Mouse (Mus musculus): ENCODE results near the gene Hck.

Hck gene

DNA sequence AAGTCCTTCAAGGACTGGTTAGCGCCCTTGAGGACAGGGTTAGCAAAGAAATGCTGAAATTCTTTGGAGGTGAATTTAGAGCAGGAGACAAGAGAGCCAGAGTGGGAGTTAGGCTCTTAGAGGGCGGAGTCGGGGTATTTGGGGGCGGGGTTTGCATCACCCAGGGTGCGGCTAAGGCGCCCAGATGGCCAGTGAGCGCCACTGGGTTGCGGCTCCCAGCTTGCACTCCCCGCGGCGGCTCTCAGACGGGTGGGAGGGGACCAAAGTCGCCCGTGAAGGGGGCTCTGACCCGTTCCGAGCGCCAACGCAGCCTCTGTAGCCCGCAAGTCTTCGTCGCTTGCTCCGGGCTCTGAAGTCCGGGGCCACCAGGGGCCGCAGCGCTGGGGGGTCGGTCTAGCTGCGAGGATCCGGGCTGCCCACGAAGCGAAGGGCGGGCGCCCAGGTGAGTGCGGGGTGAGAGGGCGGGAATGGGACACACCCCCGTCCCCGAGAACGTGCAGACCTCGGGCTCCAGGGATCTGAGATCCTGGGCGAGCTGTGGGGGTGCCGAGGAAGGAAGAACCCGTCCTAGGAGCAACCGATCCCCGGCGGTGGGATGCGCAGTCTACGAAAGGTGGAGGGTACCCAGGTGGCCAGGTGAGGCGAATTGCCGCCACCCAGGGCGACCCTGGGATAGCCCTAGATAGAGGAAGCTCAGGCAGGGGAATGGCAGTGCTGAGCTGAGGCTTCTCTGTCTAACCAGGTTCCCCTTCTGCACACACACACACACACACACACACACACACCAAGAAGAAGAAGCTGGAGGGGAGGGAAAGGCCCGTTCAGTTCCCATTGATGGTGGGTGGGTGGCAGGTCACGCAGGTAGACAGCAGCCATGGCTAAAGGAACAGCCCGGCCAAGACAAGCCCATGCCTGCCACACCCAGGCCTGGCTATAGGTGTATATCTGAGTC lies at the start of gene Hck:
Gene Hck (plus strand): TSS at position 156 of the 952 bp plus-strand sequence.
- no peak for DNase-seq (ENCODE audit: low read depth, low spot score)

DNA sequence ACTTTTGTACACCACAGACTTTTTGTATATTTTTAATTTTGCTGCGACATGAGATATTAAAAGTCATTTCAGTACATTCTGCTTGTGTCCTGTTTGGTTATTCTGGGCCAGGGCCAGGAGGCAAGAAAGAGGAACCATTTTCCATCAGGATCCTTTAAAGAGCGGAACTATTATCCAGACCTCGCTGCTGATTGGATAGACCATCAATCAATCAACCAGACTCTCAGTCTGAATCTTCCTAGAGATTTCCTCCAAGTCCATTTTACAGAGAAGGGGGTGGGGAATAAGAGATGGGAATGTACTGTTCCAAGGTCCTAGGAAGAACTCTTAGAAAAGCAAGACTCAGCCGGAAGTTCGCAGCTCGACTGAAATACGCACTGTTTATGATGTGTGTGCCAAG lies 48.1 kb upstream of the Hck start:
- DNase-seq (ENCODE audit: low read depth, low spot score) = no peak

DNA sequence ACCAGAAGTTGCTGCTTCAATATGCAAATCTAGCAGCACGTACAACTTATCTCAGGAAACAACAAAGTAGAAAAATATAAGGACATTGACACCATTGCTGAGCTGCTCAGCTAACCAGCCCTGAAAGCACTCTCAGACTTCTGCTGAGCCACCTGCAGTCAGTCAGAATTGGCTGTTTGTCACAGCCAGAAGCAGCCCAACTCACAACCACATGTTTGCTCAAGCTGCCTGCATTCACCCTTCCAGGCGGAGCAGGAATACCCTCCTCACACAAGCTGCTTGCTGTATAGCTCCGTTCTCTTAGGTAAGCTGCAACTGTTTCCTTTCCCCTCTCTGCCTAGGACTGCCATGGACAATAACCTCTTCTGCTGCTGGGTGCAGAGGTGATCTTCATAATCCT lies 44.9 kb upstream of the Hck start:
- no peak for DNase-seq (ENCODE audit: low read depth, low spot score)

DNA sequence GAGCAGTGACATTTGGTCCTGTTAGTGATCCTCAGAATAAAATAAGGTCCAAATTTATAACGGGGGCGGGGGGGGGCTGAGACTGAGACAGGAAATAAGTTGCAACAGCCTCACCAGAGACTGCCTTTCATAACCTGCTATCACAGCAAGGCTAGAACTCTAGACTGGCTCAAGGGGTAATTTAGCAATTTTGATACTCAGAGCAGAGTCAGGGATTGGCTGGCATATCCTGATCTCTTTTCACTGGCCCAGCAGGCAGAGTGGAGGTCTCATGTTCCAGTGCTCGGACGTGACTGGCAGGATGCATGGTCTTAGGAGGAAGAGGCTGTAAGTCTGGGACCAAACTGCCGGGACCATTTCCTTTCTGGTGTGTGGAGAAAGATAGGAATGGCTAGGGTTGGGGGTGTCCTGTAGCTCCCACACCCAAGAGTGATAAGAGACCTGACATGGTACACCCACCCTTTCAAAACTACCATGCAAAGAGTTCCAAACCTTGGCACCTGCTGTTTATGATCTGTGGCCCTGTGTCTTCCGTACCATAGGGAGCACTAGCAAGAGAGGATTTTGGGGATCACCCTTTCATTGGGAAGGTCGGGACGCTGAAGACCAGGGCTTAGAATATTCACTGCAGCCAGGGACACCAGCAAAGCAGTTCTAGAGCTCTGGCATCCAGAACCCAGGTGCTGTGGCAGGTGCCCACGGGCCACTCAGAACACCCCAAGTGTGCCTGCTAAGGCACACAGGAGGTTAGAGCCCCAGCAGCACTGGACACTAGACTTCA lies 43.9 kb upstream of the Hck start:
- DNase-seq (ENCODE audit: low read depth, low spot score) = no peak

DNA sequence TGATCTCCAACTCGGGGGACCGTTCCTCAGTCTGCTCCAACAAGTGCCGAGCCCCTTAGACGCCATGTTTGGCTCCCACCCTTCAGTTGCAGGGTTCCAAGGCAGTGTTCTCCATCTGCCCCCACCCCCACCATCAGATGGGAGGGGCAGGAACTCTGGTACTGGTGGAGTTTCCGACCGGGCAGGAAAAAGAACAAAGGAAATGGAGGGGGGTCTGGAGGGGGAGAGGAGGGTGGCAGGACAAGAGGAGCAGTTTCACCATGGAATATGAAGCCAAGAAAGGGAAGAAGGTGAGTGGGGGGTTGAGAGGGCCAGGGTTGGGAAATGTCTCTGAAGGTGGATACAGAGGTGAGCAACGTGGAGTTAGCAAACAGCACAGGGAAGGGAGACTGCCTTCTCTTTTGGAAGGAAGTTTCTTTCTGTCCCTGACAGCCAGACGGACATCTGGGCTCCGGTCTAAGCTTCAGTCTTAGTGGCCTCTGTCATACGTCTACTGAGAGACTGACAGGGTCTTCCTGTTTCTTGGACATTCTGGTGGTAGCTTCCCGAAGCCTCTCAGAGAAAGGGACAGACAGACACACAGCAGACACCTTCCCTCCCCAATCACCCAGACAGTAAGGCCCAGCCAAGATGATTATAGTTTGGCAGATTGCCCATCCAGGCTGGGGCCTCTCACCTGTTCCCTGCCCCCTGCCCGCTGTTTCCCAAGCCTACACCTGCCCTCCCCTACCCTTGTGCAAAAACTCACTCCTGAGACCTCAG lies 42.3 kb upstream of the Hck start, which contains the start of gene Ccm2l:
Gene Ccm2l (plus strand): TSS at position 209 of the 762 bp plus-strand sequence.
- DNase-seq (ENCODE audit: low read depth, low spot score) = no peak

DNA sequence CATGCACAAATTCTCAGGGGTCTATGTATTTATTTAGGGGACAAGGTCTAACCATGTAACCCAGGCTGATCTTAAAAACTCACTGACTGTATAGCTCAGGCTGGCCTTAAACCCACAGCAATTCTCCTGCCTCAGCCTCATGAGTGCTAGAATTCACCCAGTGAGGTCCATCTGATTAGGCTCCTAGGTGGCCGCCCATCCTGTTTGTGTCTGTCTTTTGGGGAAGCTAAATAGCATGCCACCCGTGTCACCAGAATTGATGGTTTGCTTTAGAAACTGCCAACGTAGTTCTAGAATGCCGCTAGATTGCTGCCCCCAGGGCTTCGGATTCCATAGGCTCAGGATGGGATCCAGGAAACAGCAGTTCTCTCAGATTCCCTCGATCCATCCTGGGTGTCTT lies 41.3 kb upstream of the Hck start:
- no peak for DNase-seq (ENCODE audit: low read depth, low spot score)

DNA sequence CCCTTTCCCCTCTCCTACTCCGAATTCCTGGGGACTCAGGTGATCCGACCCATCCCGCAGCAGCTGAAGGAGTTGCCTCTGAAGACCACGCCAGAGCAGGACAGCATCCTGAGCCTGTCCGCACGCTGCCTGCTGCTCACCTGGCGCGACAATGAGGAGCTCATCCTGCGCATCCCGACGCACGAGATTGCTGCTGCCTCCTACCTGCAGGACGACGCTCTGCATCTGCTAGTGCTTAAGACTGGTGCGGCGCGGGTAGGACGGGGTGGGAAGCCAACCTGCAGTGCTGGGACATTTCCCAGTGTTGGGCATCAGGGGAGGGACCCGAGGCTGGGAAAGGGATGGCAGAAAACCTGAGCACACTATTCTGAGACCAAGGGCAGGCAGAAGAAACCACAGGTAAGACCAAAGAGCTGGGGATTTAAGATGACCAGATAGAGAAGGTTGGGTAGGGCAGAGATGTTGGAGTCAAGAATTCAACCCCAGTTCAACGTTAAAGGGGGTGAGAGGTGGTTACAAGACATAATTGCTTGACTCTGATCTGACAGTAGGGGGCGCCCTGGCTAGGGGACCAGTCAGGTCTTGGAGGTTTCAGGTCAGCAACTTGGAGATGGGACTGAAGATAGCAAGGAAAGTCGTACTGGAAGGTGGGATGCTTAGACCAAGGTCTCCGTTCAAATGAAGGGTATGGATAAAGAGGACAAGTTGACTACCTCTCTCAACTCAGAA lies 37.3 kb upstream of the Hck start:
- peak; percentile 30 for DNase-seq (ENCODE audit: low read depth, low spot score)

DNA sequence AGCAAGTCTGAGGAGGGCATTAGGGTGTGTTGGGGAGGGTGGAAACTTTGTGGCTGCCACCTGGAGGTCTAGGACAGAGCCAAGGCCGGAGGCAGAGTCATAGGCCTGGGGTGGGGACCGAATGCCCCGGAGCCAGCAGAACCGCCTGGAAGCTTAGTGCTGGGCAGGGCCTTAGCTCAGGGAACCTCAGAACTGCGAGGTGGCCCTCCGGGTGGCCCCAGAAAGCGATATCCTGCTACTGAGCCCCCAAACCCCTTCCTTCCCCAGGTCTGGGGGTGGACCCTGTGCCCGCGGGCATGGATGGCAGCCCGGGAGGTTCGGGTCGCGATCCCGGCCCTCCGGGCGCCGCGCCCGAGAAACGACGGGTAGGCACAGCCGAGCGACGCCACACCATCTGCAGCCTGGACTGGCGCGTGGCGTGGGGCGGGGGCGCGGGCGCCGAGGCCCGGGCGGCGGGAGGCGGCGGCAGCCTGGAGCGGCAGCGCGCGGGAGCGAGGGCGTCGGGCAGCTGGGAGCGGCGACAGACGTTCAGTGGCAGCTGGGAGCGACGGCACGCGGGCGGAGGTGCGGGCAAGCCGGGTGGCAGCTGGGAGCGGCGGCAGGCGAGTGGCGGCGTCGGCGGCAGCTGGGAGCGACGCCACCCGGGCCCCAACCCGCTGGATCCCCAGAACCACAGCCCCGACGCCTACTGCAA lies 36.6 kb upstream of the Hck start:
- no peak for DNase-seq (ENCODE audit: low read depth, low spot score)

DNA sequence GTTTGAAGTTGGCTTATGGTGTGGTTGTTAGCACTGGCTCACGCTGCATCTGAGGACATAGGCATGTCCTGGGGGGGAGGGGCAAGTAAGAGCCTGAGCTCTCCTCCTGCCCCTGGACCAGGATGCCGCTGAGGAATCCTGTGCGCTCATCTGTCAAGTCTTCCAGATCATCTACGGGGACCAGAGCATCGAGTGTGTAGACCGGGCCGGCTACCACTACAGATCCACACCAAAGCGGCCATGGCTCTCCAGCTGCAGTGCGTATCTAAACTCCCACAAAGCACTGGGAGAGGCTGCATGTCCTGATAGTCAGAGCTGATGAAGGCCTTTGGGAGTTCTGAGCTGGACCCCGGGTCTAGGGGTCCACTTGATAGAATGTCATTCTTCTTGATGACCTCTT lies 33.6 kb upstream of the Hck start:
- DNase-seq (ENCODE audit: low read depth, low spot score) = no peak

DNA sequence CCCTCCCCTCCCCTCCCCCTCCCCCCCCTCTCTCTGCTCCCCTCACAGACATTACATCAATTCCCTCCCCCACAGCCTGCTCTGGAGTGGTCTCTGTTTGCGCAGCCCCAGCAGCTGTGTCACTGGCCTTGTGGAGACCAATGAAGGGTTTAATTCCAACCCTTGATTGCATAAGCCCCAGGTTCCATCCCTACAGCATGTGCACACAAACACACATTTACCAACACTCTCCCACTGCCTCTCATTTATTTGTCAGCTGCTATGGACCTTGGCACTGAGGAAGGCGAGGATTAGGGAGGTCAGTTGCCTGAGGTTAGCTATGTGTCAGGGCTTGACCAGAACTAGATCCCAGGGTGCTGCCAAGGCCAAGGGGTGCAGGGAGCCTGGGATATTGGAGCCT lies 32.3 kb upstream of the Hck start:
- no peak for DNase-seq (ENCODE audit: low read depth, low spot score)

DNA sequence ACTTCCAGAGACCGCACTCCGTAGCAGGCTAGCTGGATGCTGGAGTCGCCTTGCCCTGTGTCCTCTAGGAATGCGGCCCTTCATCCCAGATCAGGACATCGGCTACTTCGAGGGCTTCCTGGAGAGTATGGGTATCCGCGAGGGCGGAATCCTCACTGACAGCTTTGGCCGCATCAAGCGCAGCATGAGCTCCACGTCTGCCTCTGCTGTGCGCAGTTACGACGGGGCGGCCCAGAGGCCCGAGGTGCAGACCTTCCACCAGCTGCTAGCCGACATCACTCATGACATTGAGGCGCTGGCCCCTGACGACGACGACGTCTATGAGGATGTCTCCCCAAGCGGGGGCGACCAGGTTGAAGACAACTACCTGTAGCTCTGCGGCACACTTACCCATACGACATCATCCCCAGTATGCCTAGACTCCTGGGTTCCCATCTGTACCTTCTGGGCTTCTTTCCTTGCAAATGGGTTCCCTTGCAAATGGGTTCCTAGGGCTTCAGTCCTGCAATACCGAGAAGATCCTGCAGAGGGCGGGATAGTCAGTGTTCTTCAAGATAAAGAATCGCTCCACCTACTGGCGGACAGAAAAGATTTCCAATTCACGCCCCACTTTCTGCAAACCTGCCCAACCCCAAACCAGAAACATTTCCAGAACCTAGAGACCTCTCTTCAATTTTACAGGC lies 27.3 kb upstream of the Hck start:
- DNase-seq (ENCODE audit: low read depth, low spot score) = peak; percentile 85

DNA sequence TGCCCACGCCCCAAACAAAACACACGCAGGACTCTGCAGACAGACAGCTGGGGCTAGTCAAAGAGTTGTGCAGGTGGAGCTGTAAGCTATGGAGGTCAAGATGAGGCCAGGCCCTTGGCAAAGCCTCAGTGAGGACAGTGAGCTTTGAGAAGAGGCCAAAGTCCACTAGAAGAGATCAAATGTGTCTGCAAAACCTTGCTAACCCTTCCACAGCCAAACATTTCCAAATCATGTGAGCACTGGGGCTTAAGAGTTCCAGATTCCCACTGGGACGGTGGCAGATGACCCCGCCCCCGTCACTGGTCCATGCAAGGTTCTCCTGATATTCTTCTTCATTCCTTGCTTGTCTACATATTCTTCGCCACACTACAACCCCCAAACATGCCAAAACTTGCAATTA lies 26.4 kb upstream of the Hck start:
- DNase-seq (ENCODE audit: low read depth, low spot score) = no peak

DNA sequence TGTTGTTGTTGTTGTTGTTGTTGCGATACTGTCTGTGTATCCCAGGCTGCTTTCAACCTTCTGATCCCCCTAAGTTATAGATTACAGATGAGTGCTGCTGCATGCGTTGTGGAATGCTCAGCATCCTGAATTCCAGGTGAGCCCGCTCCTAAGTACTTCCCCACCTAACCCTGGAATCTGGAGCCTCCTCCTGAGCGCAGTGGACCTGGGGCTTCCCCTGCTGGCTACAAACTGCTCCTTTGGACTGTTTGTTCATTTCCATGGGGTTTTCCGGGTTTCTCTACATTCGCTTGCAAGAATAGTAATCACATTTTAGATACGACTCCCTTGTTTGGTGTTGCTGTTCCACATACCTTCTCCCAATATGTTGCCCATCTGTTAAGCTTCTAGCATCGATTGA lies 25.0 kb upstream of the Hck start:
- no peak for DNase-seq (ENCODE audit: low read depth, low spot score)

DNA sequence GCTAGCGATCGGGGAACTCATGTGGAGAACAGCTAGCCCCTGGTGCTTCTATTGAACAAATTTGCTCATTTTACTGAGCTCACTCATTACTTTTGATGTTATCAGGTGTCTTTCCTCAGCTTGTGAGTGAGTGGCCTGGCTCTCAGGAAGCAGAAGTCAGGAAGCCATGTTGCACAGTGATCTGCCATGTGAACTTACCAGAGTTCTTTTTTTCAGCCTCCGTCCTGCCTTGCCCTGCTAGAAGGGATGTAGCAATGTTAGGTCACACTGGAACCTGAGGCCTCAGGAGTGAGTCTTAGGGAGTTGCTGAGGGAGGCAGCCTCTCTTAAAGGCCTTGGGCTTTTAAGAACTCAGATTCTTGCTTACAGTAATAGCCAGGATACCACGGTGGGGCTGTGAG lies 24.4 kb upstream of the Hck start:
- DNase-seq (ENCODE audit: low read depth, low spot score) = no peak

DNA sequence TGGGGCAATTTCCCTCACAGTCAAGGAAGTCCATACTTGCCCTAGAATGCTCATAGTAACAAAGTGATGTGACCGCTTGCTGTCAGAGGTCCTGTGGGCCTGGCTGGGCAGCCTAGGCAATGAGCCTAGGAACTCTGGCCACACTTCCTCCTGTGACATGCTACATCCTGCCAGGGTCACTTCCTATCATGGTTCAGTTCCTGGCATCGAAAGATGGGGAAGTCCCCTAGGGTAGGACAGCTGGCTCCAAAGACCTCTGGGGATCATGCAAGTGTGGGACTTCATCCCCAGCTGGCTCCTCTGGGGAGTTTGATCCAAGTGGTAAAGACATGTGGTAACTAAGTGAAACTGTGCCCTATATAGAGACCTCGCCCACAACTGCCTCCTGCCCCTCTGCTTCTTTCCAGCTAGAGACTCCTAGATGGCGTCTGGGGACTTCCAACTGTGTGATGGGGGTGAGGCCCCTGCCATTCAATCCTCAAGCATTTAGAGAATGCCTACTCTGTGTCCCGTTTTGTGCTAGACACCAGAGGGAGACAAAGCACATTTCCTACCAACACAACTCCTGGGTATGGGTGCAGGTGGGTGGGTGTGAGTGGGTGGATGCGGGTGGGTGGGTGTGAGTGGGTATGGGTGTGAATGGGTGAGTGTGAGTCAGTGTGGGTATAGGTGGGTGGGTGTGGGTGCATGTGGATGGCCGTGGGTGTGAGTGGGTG lies 23.8 kb upstream of the Hck start:
- DNase-seq (ENCODE audit: low read depth, low spot score) = peak; percentile 30

DNA sequence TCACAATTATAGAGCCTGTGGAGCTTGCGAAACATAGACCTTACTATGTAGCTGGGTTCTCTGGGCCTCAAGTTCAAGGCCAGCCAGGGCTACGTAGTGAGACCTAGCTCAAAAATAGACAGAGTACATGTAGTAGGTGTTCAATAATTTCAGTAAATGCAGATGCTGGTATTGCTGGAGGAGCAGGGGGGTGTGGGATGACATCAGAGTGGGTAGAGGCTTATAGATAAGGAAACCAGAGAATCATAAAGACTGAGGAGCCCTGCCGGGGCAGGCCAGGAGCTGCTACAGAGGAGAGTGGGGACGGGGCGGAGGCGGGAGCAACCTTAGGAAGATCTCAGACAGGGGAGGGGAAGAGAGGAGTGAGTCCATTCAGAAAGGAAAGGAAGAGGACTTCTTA lies 22.7 kb upstream of the Hck start:
- no peak for DNase-seq (ENCODE audit: low read depth, low spot score)

DNA sequence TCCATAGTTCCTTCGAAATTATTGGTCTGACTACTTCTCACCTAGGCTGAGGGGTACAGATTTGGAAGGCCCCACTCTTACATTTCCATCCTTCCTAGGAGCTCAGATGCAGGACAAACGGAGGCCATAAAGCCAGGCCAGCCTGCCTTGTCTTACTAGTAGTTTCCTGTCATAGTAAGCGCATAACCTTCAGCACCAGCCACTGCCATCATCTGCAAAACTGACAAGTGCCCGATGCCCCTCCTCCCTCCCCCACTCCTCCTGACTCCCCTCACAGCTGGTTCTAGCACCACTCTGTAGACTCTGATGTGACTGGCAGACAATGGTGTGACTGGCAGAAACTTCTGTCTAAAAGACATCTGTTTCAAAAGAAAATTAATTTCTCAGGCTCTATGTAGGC lies 22.1 kb upstream of the Hck start:
- DNase-seq (ENCODE audit: low read depth, low spot score) = no peak

DNA sequence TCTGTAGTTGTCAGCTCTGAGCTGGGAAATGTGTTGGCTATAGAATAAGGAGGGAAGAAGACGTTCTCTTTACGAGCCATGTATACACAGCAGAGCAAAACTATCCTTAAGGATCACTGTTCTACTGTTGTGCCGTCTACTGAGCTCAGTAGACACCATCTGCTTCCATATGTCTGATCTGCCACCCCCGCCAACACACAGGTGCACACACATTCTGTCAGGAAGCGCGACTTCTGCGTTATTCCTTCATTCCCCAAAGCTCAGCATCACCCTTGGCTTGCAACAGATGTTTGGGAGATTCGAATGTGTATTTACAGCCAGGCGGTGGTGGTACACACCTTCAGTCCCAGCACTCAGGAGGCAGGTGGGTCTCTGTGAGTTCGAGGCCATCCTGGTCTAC lies 21.2 kb upstream of the Hck start:
- no peak for DNase-seq (ENCODE audit: low read depth, low spot score)

DNA sequence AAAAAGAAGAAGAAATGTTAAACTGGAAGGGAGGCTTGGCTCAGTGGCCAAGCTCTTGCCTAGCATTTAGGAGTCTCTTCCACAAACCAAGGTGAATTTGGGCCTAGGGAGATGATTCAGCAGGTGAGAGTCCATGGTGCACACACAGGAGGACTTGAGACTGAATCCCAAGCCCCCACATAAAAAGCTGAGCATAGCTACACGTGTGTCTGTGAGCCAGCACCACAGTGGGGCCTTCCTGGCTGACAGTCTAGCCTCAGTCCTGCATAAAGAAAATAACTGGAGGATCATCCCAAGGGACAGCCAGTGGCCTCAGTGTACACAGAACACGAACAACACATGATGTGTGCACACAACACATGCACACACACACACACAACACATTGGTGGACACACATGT lies 19.0 kb upstream of the Hck start:
- DNase-seq (ENCODE audit: low read depth, low spot score) = no peak
